Mouse (Mus musculus): ENCODE measurements around the gene Mgea5. TPM values are rescaled to one million over a fixed set of nuclear protein-coding genes. Genes with fewer than 3 reads are reported as not detected.

The Mgea5 gene
- total and polyA plus RNA-seq, 3 experiments: 54.4 to 67.0 TPM; not detected in 1

- Histone ChIP-seq H3K27me3 (ENCODE audit: control insufficient read depth in 1 of 2, insufficient read depth in 2 of 2, low read length in 2 of 2) (no peaks in the 10 kb centered on the region), H3K9me3 (replicated peaks; ENCODE audit: insufficient read depth, low read length) (no peaks in the 10 kb centered on the region), H3K4me1 (ENCODE audit: control insufficient read depth in 1 of 2, insufficient read depth in 2 of 2, low read length in 2 of 2) (peaks cover 5 to 11% of the 10 kb centered on the region in 2 experiments), H3K4me3 (ENCODE audit: control insufficient read depth in 1 of 2, insufficient read depth in 1 of 2, low read depth in 2 of 2, low read length in 2 of 2) (no peak overlapping the region), H3K27ac (ENCODE audit: control insufficient read depth, low read depth, low read length) (no peak overlapping the region), H3K9ac (ENCODE audit: control insufficient read depth, low read depth, low read length, poor library complexity, severe bottlenecking) (no peak overlapping the region), H3K79me2 (ENCODE audit: control insufficient read depth, insufficient read depth, low read length, poor library complexity) (no peaks in the 10 kb centered on the region), H3K36me3 (ENCODE audit: control insufficient read depth in 1 of 2, insufficient read depth in 2 of 2, low read length in 2 of 2) (peaks cover 0 to 10% of the 10 kb centered on the region in 2 experiments; a peak in 2 of 4 replicates)
- no peak for DNase-seq (ENCODE audit: low read depth, low spot score)
- TF ChIP-seq GATA1 (IDR thresholded peaks at IDR 0.05; ENCODE audit: low read depth, low read length) (no peak), ELF1 (IDR thresholded peaks at IDR 0.05; ENCODE audit: low read depth, low read length) (no peak)
Measured at GRCm38 (mm10) chr19:45795406-45795944, 11.8 kb upstream of the Mgea5 start.

- no peak for DNase-seq (ENCODE audit: low read depth, low spot score)
- Histone ChIP-seq H3K4me3 (ENCODE audit: control insufficient read depth in 1 of 2, insufficient read depth in 1 of 2, low read depth in 2 of 2, low read length in 2 of 2) (no peak overlapping the region), H3K9ac (ENCODE audit: control insufficient read depth, low read depth, low read length, poor library complexity, severe bottlenecking) (no peak overlapping the region), H3K27ac (ENCODE audit: control insufficient read depth, low read depth, low read length) (no peak overlapping the region), H3K9me3 (replicated peaks; ENCODE audit: insufficient read depth, low read length) (no peaks in the 10 kb centered on the region), H3K36me3 (ENCODE audit: control insufficient read depth in 1 of 2, insufficient read depth in 2 of 2, low read length in 2 of 2) (peaks cover 0 to 15% of the 10 kb centered on the region in 2 experiments; a peak in 2 of 4 replicates), H3K27me3 (ENCODE audit: control insufficient read depth in 1 of 2, insufficient read depth in 2 of 2, low read length in 2 of 2) (no peaks in the 10 kb centered on the region), H3K79me2 (ENCODE audit: control insufficient read depth, insufficient read depth, low read length, poor library complexity) (no peaks in the 10 kb centered on the region), H3K4me1 (ENCODE audit: control insufficient read depth in 1 of 2, insufficient read depth in 2 of 2, low read length in 2 of 2) (peaks cover 5 to 12% of the 10 kb centered on the region in 2 experiments)
- TF ChIP-seq TCF12 (IDR thresholded peaks at IDR 0.05; ENCODE audit: low read depth, low read length): no peak
- no peak for TF ChIP-seq EP300 (IDR thresholded peaks at IDR 0.05; ENCODE audit: low read depth in 1 of 2, low read length in 2 of 2)
- TF ChIP-seq JUND (IDR thresholded peaks at IDR 0.05; ENCODE audit: low read depth, low read length): no peak
- TF ChIP-seq BHLHE40 (IDR thresholded peaks at IDR 0.05; ENCODE audit: borderline replicate concordance, low read depth, low read length): no peak
- no peak for TF ChIP-seq E2F4 (IDR thresholded peaks at IDR 0.05; ENCODE audit: borderline replicate concordance, low read depth, low read length)
- no peak for TF ChIP-seq TBP (IDR thresholded peaks at IDR 0.05; ENCODE audit: low read depth, low read length)
- no peak for TF ChIP-seq ZKSCAN1 (IDR thresholded peaks at IDR 0.05; ENCODE audit: low read depth, low read length)
- no peak for TF ChIP-seq RCOR1 (IDR thresholded peaks at IDR 0.05; ENCODE audit: low read depth, low read length)
- TF ChIP-seq CHD1 (IDR thresholded peaks at IDR 0.05; ENCODE audit: low read depth, low read length): no peak
- no peak for TF ChIP-seq NELFE (IDR thresholded peaks at IDR 0.05; ENCODE audit: low read depth, low read length)
- TF ChIP-seq ZNF384 (IDR thresholded peaks at IDR 0.05; ENCODE audit: low read depth, low read length): no peak
- TF ChIP-seq ELF1 (IDR thresholded peaks at IDR 0.05; ENCODE audit: low read depth, low read length): no peak
- TF ChIP-seq MAFK (IDR thresholded peaks at IDR 0.05; ENCODE audit: borderline replicate concordance, low read depth, low read length): no peak
- no peak for TF ChIP-seq MXI1 (IDR thresholded peaks at IDR 0.05; ENCODE audit: low read depth, low read length)
- TF ChIP-seq MYB (IDR thresholded peaks at IDR 0.05; ENCODE audit: low read depth, low read length): no peak
Measured at GRCm38 (mm10) chr19:45794718-45795117, 11.1 kb upstream of the Mgea5 start.

All from MEL (cell line).